Mouse (Mus musculus) heart, postnatal 10 days (tissue): Measurements from ENCODE around the gene Tiam1. TPM values are rescaled to one million over a fixed set of nuclear protein-coding genes. Genes with fewer than 3 reads are reported as not detected.
"Not testable (repeated sequence)": the region's sequence is repeated elsewhere in the genome, so short reads cannot be mapped to it uniquely, and the experiment has no call there.

Experiments used
- DNase-seq, 2 experiments: peaks; one replicate each; pipeline ENCODE4 v3.0.0; 2021
- intact Hi-C: fragments of 180-260 bp; cut with DNase I; formaldehyde crosslinking; loops from one replicate; pipeline ENCODE4 v1.15.1; 2025
- total RNA-seq, 2 experiments: library from RNA; stranded (reverse); gene quantifications; 2 replicates each; pipeline ENCODE4 v1.2.3; 2021

The Tiam1 gene
- total RNA-seq, 2 experiments from 2014 or later = 11.4 to 12.0 TPM

DNA sequence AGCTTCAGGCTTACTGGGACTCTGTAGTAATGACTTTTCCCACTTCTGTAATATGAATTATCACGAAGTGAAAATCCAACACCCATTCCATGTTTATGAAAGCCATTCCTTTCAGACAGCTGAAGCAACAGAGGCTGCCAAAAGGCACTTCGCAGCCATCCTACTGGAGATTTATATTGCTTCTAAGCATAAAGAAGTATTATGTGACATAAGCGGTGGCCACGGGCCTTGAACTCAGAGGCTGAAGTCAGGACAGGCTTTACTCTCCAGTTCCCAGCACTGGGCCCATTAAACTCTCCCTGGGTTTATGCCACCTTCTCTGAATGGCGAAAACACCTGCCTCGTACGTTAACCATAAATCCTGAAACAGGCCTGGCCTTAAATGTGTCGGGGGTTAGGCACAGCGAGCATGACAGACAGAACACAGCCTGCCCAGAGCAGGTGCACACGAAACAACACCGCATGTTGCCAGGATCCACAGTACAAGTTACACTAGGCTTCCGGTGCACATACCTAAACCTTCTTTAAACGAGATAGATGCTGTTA lies 26.9 kb downstream of the Tiam1 start:
- no peak for DNase-seq
- intact Hi-C loops = no loop called here

DNA sequence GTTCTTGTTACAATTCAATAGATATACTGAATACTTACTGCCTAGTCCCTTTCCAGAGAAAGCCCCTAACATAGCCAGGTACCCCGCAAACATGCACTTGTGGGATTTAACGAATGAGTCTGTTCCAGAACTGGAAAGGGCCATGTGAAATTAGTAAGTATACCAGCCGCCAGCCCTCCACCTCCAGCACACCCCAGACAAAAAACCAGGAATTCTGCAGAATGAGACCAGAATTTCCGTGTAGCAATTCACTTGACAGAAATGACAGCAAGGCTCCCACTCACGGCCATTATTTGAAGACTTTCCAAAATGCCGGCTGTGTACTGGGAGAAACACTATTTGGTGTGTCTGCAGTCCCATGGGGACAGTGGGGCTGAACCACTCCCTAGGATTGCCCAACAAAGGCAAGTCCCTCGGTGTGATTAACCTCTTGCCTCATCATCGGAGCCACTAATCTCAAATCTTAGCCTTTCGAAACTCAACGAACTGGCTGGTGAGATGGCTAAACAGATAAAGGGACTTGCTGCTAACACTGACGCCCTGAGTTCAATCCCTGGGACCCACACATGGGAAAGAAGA lies 30.9 kb downstream of the Tiam1 start:
- peak; percentile 14 to 23 for DNase-seq
- intact Hi-C loops = no loop called here

DNA sequence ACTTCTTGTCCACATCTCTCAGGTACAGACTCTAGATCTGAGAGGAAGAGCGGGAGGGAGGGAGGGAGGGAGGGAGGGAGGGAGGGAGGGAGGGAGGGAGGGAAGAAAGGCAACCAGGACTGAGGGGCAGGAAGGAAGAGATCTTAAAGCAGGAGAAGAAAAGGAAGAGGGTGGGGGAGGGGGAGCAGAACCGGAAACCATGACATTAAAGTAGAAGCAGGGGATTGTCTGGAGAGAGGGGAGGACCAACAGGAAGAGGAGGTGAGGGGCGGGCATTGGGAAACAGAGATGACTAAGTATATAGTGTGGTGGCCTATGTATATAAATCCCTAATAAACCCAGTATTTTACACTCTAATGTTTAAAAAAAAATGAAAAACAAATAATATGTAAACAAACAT lies 34.1 kb downstream of the Tiam1 start:
- no peak for DNase-seq
- intact Hi-C loops = no loop called here

DNA sequence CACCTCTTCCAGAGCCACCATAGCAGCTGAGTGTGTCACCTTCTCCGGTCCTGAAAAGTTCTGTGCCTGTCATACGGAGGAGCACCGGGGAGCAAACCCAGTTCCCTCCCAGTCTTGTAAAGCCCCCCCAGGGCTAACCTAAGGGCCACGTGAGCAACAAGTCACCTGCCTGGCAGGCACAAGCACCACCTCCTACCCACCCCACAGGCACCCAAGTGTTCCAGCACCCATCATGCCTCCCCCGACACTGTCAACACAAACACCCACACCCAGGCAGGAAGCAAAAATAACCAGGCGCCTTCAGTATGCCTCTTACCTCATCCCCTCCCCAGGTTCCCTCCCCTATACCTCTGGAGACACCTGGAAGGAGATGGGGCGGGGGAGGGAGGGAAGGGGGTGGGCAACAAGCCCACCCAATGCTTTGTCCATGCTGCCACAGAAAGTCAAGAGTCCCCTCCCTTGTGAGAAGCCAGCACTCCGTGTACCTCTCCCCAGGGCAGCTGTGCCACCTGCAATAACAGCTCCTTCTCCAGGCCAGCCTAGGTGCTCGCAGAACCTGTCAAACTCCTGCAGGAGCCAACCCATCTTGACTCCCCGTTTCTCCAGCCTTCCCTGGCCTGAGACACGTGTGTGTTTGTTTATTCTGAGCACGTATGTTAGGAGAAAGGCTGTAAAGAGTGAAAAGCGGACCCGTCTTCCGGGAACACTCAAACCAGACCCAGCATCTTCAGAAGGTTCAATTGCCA lies 38.7 kb downstream of the Tiam1 start:
- DNase-seq = no peak
- intact Hi-C loops = no loop called here

DNA sequence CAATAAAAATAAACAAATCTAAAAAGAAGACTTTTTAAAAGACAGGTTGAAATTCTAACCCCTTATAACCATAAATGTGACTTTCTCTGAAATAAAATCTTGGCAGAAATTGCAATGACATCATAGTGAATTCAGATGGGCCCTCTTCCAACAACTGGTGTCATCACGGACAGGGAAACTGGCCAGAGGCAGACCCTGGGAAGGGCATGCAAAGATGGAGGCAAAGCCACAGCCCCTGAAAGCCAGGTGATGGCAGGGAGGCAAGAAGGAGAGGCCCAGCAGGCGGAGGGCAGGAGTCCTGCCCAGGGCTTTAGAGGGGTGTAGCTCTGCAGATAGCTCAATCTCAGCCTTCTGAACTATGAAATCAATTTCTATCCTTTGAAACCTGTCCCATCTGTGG lies 39.8 kb downstream of the Tiam1 start:
- intact Hi-C loops = no loop called here
- no peak for DNase-seq

DNA sequence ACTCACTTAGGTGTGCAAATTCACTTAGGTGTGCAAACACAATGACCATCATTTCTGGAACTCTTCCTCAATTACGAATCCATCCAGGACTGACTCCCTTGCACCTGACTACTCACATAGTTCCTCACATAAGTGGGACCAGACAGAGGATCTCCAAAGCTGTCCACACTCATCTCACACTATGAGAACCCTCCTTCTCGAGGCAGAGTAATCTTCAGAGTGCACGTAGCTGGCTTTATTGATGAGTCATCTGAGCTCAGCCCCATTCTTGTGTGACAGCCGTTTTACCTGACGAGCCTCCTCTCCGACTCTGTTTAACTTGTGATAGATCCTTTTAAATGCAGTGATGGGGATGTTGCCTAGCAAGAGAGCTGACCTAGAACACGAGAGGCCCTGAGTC lies 41.0 kb downstream of the Tiam1 start:
- DNase-seq = no peak
- intact Hi-C loops = no loop called here

DNA sequence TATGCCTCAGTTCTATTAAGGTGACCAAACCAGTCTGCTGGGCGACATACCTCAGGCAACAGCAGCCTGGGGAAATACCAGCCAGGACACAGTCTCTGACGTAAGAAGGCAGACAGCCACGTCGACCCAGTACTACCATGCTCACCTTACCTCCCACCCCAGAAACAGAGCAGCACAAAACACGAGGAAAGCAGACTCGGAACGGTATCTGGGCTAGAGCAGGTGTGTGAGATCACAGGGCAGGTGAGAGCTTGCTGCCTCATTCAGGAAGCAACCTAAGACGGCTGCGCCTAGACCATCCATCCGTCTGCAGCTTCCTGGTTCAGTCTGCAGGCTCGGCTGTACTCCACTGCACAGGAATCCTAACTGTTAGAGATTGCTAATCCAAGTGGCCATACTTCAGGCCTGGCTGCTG lies 45.4 kb downstream of the Tiam1 start:
- no peak for DNase-seq
- intact Hi-C loops = no loop called here

DNA sequence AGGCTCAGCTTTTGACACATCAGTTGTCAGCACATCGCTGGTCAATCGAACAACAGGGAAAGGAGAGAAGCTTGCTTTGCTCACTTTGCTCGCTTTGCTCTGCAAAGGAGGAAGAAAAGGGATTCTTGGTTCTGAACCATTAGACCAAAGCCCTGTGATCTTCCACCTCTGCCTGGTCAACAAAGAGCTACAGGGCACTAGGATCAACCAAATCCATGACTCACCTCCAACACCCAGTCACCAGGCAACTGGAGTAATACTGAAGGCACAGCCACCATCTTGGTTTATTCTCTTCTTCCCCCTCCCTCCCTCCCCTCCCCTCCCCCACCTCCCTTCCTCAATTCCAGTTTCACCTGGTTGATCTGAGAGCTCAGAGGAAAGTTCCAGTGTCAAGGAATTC lies 45.8 kb downstream of the Tiam1 start:
- no peak for DNase-seq
- intact Hi-C loops = no loop called here

DNA sequence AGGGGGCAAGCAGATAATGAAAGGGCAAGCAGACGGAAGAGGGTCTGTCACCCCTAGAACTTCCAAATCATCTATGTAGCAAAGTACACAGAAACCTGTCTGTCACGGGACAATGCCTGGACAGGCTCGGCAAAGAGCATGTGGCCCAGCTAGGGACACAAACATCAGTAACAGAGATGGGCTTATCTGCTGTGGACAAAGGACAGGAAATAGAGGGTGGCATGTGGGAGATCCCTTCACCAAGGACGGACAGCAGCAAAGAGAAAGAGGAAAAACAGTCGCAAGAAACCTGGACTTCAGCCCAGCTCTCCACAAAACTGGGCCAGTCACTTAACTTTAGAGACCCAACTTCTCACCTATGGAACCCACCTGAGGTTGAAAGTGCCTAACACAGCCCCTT lies 47.6 kb downstream of the Tiam1 start:
- no peak for DNase-seq
- intact Hi-C loops = no loop called here

DNA sequence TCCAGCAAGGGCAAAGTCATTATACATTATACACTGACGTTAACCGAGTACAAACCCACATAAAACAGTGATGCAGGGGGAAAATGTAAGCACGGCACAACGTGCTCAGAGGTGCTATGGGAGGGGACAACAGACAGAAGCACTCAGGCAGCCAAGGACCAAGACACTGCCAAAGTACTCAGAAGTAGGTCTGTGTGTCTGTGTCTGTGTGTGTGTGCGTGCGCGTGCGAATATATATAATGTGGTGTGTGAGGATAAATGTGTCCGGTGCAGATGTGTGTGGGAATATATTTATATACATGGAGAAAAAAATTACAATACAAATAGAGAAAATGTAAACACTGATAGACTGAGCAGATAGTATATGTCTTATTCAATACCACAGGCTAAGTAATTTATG lies 50.6 kb downstream of the Tiam1 start:
- intact Hi-C loops = no loop called here
- DNase-seq = no peak

DNA sequence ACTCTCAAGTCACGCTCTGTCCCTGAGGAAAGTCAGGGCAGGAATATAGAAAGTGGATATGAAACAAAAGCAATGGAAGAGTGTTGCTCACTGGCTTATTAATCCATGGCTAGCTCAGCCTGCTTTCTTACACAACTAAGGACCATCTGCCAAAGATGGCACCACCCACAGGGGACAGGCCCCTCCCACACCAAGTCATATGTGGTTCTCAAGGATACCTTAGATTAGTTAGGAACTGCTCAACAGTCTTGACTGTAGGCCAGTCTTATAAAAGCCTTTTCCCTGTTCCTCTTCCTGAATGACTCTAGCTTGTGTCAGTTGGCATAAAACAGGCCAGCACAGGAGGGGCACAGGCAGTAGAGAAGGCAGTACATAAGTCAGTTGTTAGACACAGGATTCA lies 51.7 kb downstream of the Tiam1 start:
- no peak for DNase-seq
- intact Hi-C loops = no loop called here

DNA sequence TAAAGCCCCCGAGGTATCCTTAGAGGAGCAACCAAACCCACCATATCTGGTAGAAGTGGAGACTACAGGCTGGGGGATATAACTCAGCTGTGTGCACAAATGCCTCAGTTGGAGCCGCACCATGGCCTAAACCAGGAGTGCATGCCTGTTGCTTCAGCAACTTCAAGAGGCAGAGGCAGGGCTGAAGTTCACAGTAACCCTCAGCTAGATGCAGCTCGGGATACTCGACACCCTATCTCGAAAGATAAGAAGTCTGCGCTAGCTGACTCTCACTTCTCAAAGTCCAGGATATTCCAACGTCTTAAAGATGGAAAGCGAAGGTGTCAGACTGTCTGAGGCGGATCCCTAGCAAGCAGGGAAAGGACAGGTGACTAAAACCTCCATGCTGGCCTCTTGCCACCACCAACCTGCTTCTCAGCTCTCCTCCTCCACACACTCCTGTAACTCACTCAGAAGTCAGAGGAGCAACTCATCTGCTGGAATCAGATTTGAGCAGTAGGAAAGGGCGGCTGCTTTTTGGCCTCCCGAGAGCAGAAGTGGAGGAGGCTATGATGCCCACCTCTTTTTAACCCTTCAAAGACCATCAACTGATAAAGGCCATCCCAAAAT lies 52.4 kb downstream of the Tiam1 start:
- DNase-seq = no peak
- intact Hi-C loops = no loop called here

DNA sequence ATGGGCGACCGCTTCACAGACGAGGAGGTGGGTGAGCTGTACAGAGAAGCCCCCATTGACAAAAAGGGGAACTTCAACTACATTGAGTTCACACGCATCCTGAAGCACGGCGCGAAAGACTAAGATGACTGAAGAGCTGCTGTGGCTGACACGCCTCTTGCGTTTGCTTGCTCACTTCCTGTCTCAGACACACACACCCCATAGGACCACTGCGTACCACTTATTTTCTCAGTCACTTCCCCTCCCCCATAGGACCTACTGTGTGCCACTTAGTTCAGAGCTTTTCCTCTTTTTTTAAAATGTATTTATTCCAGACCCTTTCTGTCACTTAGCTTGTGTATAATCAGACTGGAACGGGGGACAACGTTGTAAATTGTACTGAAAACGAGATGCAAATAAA lies 53.2 kb downstream of the Tiam1 start:
- DNase-seq = no peak
- intact Hi-C loops = no loop called here

DNA sequence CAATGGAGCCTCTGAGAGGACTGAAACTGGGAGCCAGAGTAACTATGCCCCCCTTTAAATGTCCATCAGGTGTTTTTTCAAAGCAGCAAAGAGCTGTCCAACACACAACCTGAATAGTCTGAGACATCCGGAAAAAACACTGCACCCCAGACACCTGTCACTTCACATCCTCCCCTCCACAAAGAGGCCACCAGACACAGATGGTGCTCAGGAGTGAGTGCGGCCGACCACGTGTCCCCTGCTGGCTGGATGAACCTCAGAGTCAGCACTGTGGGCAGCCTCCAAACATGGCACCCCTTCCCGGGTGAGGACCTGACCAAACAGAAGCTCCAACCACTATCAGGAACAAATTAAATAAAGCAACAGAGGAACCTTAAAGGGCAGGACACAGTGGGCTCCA lies 56.3 kb downstream of the Tiam1 start:
- DNase-seq = no peak
- intact Hi-C loops = no loop called here

DNA sequence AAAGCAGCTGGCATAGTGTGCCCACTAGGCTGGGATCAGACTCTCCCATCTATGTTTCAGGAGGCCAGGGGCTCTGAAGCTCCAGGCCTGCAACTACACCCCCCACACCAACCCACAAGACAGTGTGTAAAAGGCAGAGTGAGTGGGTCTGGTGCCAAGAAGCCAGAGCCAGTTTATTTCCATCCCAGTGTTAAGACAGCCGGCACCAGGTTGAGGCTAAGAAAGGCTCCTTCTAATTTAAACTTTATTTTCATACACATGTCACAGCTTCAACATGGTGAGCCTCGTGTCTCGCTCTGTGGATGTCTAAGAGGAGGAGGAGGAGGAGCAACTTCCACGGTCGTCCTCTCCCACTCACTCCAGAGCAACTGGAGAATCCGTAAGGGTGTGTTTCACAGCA lies 57.5 kb downstream of the Tiam1 start:
- DNase-seq = no peak
- intact Hi-C loops = no loop called here

DNA sequence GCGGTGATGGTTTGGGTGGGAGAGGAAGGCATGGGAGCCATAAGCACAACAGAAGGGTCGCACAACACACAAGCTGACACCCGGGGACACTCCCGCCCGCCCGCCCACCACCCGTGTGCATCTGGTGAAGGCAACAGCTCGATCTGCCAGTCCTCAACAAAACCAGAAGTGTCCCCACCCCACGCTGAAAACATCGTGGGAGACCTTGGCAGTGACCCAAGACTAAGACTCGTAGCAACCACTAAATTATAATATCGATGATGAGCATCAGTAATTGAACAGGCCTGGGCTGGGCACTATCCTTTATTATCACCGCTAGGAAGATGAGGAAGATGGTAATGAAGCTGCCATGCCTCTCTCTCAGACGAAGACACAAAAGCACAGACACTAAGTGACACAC lies 58.0 kb downstream of the Tiam1 start:
- DNase-seq = no peak
- intact Hi-C loops = no loop called here

DNA sequence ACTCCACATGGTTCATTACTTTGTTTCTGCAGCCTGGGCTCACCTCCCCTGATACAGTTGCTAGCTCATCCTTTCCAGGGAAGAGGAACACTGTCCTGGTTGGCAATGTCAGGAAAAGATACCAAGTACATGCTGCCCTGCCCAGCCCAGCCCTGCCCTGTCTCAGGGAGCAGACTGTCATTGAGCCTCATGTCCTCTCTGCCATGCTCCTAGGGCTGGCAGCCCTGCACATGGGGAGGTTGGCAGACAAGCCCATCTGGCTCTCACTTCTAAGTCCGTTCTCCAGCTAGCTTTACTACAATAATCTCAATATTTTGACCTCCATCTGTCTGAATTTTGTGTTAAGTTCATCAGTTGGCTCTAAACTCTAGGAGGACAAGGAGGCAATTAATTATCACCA lies 62.4 kb downstream of the Tiam1 start:
- intact Hi-C loops = loop anchor here (5.0 kb wide), 1 partner anchor 69 kb away; no protein-coding TSS in a partner anchor
- DNase-seq = peak; percentile 14 to 15

DNA sequence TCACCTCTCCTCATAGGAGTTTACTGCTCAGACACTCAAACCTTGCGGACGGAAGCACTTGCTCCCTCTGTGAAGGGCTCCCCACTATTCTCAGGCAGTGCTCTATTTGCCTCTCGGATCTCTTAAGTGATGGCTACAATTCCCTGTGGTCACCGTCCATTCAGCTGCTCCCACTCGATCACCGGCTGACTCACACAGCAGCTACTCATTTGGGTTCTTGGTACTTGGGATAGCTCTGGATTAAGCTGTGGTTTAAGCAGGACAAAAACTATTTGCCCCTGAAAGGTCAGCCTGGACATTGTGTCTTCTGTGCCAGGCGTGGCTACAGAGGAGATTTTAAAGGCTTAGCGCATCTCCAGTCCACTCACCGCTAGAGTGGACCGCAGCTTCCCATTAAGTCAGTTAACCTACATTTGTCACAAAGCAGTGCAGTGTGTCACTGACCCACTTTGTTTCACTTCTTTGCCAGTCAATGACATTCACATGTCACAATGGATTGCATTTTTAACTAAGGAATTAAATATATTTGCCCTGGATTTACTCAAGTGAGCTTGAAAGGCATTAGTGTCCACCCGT lies 64.7 kb downstream of the Tiam1 start:
- no peak for DNase-seq
- intact Hi-C loops = no loop called here

DNA sequence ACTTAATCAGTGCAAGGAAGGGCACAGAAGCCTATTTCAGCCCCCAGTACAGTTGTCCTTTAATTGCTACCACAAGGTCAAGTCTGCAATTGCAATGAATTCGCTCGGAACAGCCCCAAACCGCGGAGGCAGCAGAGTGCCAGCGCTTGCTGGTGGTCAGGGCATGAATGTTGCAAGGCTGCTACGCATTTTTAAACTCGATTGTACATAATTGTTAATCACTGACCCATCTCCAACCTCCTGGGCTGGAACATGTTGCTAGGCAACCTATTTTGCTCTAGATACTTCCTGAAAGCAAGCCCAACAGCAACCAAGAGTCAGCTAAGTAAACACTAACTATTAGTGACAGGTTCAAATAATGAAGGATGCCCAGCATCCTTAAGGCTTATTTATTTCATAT lies 70.1 kb downstream of the Tiam1 start:
- DNase-seq = no peak
- intact Hi-C loops = no loop called here

DNA sequence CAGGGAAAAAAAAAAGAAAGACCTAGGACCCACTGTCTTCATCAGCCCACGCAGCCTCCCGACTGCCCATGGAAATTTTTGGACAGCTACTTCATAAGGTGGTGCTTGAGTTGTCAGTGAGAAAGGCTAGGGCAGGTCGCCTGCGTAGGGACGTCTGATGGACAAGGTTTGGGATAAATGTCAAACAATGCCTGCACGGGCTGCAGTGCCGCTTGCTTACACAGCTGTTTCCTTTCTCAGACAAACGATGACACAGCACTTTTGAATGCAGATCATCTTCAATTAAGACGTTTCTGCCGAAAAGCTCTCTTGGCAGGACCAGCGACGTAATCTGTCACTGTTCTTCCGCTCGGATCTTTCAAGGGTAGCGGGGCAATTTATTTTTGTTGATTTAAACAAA lies 70.9 kb downstream of the Tiam1 start:
- intact Hi-C loops = no loop called here
- DNase-seq = peak; percentile 45 to 57

DNA sequence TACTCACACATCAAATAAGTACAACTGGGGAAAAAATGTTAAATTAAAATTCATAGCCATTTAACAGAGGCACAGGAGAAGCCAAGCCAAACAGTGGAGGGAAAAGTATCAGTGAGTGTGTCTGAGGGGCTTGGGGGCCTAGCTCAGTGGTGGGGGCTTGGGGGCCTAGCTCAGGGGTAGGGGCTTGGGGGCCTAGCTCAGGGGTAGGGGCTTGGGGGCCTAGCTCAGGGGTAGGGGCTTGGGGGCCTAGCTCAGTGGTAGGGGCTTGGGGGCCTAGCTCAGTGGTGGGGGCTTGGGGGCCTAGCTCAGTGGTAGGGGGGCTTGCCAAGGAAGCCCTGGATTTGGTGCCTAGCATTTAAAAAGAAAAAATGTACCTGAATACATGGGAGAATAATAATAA lies 72.4 kb downstream of the Tiam1 start:
- DNase-seq, intact Hi-C loops: not testable (repeated sequence)

DNA sequence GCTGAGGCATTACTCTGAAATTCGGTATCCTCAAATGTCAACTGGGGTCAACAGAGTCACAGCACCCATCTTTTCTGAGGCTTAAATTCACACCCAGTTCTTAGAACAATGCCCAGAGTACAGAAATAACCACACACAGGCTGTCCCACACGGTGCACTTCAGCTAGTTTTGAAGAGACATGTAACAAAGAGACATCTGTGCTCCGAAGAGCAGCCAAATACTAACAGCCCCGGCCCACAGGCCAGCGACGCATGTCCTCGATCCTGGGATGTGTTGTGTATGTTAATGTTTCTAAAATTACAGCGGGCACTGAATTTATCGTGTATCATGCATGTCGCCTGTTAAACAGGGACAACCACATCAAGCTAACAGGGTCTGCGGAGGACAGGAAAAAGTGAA lies 73.5 kb downstream of the Tiam1 start:
- DNase-seq = no peak
- intact Hi-C loops = no loop called here
